Mouse (Mus musculus) left cerebral cortex, adult 18-20 months (tissue): ENCODE data around the gene Otulinl. TPM values are rescaled to one million over a fixed set of nuclear protein-coding genes. Genes with fewer than 3 reads are reported as not detected.
A peak's percentile ranks its signal among the peaks of the same experiment; 100 is the strongest.

Experiments used
- DNase-seq, 2 experiments: peaks; one replicate each; pipeline ENCODE4 v3.0.0; 2021 to 2022; ENCODE audit warnings: low spot score in 2 of 2, mixed read lengths in 1 of 2
- total RNA-seq, 2 experiments: library from RNA; stranded (reverse); gene quantifications; 2 replicates each; pipeline ENCODE4 v1.2.3; 2021

The Otulinl gene
- total RNA-seq, 2 experiments from 2014 or later, result 25.1 to 27.8 TPM

GRCm38 (mm10) chr15:27659143-27659542 is 22.2 kb downstream of the Otulinl start:
- no peak for DNase-seq

- DNase-seq, result no peak
Measured at GRCm38 (mm10) chr15:27658356-27658755, 23.0 kb downstream of the Otulinl start.

- no peak for DNase-seq
Measured at GRCm38 (mm10) chr15:27657866-27658265, 23.5 kb downstream of the Otulinl start.

DNA sequence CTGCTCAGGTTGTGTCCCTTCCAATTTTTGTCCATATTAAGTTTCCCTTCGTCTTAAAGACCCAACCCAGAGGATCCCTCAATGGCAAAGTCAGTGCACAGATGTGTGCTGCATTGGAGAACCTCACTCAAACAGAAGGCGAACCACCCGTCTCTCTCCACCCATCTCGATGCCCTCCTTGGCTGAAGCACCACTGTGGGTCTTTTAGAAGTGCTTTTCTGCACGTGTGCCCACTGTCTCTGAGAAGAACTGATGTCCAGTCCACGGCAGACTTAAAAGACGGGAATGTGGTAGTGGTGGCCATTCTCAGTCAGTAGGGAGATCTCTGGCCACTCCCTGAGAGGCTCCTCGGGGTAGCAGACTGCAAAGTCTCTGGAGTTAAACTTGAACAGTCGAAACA is 24.8 kb downstream of the Otulinl start:
- no peak for DNase-seq

GRCm38 (mm10) chr15:27655015-27655414 is 26.4 kb downstream of the Otulinl start:
- no peak for DNase-seq

DNA sequence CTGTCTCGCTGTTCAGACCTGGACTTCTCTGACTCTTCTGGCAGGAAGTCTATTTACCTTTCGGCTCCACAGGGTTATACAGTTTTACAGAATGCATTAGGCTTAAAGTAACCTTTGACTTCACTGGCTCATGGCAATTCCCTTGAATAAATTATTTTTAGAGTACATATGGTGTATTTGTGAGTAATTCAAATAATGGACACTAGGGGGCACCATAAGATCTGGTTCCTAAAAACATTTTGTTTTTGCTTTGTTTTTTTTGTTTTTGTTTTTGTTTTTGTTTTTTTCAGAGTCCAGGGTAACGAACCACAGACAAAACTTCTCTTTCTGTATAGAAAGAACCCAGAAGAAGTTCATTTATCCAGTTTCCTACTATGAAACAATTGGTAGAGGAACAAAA is 33.7 kb downstream of the Otulinl start:
- no peak for DNase-seq

DNA sequence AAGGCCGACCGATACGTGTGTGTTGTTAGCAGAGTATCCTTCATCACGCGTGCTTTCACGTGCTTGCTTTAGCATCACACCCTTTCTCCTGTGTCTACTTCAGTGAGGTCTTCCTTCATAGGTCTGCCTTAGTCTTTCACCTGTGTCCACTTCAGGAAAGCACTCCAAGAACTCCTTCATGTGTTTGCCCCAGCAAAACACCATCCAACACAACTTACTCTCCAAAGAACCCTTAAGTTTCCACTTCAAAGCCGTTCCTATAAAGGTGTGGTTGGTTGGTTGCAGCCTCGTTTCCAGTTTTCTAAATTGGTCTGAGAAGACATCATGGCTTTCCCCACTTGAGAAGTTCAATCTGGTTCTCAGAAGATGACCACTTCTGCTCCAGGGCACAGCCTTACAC is 34.7 kb downstream of the Otulinl start:
- DNase-seq, result no peak

DNA sequence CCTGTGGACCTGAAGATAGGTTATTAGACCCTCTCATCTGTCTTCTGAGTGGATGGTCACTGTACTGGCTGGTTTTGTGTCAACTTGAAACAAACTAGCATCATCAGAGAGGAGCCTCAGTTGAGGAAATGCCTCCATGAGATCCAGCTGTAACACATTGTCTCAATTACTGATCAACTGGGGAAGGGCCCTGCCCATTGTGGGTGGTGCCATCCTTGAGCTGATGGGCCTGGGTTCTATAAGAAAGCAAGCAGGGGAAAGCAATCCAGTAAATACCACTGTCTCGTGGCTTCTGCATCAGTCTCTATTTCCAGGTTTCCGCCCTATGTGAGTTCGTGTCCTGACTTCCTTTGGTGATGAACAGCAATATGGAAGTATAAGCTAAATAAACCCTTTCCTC is 36.1 kb downstream of the Otulinl start:
- no peak for DNase-seq

GRCm38 (mm10) chr15:27642895-27643294 is 38.5 kb downstream of the Otulinl start:
- peak; percentile 61 to 62 for DNase-seq

DNA sequence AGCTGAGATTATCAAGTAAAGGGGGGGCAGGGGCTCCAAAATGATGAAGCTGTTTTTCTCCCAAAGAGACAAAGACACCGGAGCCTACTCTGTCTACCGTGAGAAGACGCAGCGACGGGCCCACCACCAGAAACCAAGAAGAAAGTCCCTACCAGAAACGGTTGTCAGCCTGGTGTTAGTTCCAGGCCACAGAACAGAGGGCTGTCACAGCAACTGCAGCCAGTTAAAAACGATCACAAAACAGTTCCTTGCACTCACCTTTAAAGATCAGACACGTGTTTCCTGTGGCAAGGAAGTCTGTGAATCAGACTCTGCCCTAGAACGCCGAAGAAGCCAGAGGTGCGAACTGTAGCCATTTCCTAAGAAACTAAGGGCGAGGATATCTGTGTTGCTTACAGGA is 40.2 kb downstream of the Otulinl start:
- DNase-seq, result no peak

DNA sequence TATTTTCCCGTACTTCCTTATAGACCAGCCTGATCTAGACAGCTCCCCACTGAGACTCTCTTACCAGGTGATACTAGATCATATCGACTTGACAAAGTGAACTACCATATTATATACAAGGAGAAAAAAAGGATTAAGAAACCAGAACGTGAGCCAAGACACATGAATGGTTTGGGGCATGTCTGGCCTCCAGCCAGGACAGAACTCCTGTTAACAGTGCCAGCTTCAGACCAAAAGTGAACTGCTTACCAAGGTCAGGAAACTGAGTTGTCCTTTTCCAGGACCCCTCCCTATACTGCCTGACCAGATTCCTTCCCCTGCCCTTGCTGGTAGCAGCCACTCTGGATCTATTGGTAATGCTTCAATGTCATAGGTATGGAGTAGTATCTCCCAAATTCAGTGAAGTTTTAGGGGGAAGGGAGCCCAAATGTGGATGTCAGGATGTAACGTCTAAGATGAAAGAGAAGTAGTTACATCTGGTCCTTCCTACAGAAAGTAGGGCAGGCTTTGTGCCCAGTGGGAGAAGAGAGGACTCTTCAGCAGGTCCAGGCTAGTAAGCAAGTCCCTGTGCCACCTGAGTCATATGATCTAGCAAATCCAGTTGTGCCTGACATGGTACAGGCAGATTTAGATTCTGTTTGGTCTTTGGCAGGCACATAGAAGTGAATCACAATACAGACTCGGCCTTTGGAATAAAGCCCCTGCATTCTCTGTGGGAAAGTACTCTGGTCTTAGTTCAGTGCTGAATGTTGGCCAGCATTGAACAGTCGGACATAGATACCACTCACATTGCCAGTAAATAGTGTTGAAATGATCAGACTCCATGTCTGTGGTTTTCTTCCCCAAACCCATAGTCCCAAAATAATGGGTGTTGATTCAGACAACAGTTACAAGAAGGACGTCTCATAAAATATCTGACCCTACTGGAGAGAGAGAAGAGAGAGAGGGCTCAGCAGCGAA is 47.2 kb downstream of the Otulinl start:
- no peak for DNase-seq

GRCm38 (mm10) chr15:27630601-27631383 is 50.6 kb downstream of the Otulinl start, which contains the start of gene Otulin:
TSS of gene Otulin (minus strand) at chr15:27630693.
- DNase-seq, result peak; percentile 99 to 100

GRCm38 (mm10) chr15:27629800-27630600 is 51.4 kb downstream of the Otulinl start:
- peak in 1 of 2 experiments; percentile 31 for DNase-seq

GRCm38 (mm10) chr15:27629046-27629445 is 52.3 kb downstream of the Otulinl start:
- DNase-seq, result no peak

DNA sequence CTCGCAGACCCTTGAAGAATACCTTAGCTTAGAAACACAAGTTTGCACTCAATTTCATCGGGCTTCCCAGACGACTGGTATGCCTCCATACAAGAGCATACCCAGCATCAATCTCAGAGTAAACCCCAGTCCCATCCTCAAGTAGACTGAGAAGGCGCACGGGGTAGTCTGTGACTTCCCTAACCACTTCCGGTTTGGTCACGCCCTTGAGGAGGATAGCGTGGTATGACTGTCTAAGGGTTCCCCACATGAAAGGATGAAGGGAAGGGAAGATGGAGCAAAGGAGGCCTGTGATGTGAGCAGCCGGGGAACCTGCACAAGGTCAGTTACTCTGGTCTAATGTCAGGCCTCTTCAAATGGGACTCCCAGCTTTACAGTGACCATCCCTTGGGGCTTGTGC is 53.6 kb downstream of the Otulinl start:
- no peak for DNase-seq

- no peak for DNase-seq
Measured at GRCm38 (mm10) chr15:27626314-27626713, 55.1 kb downstream of the Otulinl start.

GRCm38 (mm10) chr15:27625890-27626255 is 55.5 kb downstream of the Otulinl start:
- no peak for DNase-seq

DNA sequence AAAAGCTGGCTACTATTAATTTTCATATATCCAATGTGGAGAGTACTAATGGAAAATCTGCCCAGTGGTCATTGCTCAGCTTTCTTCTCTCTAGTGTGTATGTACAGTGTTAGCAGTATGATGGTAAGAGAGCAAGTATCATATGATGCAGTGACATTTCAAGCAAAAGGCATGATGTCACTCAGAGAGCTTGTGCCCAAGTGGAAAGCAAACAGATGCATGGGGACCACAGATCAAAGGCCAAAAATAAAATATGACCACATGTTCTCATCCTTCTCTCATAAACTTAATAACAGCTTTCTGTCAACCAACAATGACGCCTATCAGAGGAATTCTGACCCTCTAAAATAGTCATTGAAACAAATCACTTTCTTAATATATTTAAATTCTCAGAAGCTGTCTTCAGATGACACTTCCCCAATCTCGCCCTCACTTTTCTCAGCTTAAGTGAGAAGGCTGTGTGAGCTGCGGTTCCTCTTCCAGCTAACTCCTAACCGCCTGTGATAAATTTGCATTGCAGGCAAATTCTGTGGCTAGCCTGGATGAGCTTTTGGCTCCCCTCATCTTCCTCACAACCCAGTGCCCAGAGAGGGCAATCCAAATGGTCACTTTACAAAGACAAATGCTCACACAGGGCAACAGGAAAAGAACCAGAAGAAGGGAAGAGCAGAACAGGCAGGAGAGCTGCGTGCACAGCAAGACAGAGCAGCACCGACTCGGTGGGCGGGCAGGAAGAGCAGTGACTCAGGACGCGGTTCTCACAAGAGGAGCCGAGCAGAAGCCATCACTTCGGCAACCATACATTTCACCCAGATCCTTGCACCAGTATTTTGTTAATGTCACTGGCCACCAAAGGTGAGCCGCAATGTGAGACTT is 56.1 kb downstream of the Otulinl start:
- DNase-seq, result peak; percentile 34 to 57

GRCm38 (mm10) chr15:27623286-27623685 is 58.1 kb downstream of the Otulinl start:
- no peak for DNase-seq

GRCm38 (mm10) chr15:27620475-27621185 is 60.7 kb downstream of the Otulinl start:
- DNase-seq, result no peak
